Mouse (Mus musculus): ENCODE measurements around the gene Auts2. TPM values are rescaled to one million over a fixed set of nuclear protein-coding genes. Genes with fewer than 3 reads are reported as not detected.

Auts2 gene
- polyA plus RNA-seq, 1 experiment from 2014 or later: 4.9 TPM

GRCm38 (mm10) chr5:131805277-131805676, 737.9 kb downstream of the Auts2 start:
- Histone ChIP-seq H3K9ac (ENCODE audit: low read depth, low read length) (no peak overlapping the region), H3K27me3 (replicated peaks; ENCODE audit: control insufficient read depth, insufficient read depth, low read length) (no peaks in the 10 kb centered on the region), H3K27ac (ENCODE audit: low read depth, low read length) (no peak overlapping the region), H3K4me1 (replicated peaks; ENCODE audit: control insufficient read depth, insufficient read depth, low read length) (no peaks in the 10 kb centered on the region), H3K4me3 (ENCODE audit: low read depth, low read length) (no peak overlapping the region), H3K4me2 (replicated peaks; ENCODE audit: low read depth) (no peak overlapping the region), H3K36me3 (ENCODE audit: control insufficient read depth, insufficient read depth) (no peaks in the 10 kb centered on the region), H3K9me3 (ENCODE audit: control insufficient read depth) (no peaks in the 10 kb centered on the region)
- 75% methylated on average over 4 of the region's 4 CpGs for WGBS
- no peak for ATAC-seq
- TF ChIP-seq CTCF (IDR thresholded peaks at IDR 0.05; ENCODE audit: low read depth): no peak

- no peak overlapping the region for H3K4me2 ChIP-seq (replicated peaks; ENCODE audit: low read depth)
- no peaks in the 10 kb centered on the region for H3K36me3 ChIP-seq (ENCODE audit: control insufficient read depth, insufficient read depth)
- no peaks in the 10 kb centered on the region for H3K27me3 ChIP-seq (replicated peaks; ENCODE audit: control insufficient read depth, insufficient read depth, low read length)
- no peaks in the 10 kb centered on the region for H3K4me1 ChIP-seq (replicated peaks; ENCODE audit: control insufficient read depth, insufficient read depth, low read length)
- H3K27ac ChIP-seq (ENCODE audit: low read depth, low read length): no peak overlapping the region
- 80% methylated on average over 10 of the region's 10 CpGs for WGBS
- H3K9me3 ChIP-seq (ENCODE audit: control insufficient read depth): no peaks in the 10 kb centered on the region
- no peak overlapping the region for H3K4me3 ChIP-seq (ENCODE audit: low read depth, low read length)
- H3K9ac ChIP-seq (ENCODE audit: low read depth, low read length): no peak overlapping the region
- TF ChIP-seq CTCF (IDR thresholded peaks at IDR 0.05; ENCODE audit: low read depth): no peak
- ATAC-seq: no peak
Measured at GRCm38 (mm10) chr5:131803609-131804008, 739.5 kb downstream of the Auts2 start.

GRCm38 (mm10) chr5:131802340-131803036, 740.7 kb downstream of the Auts2 start:
- Histone ChIP-seq H3K36me3 (ENCODE audit: control insufficient read depth, insufficient read depth) (no peaks in the 10 kb centered on the region), H3K4me2 (replicated peaks; ENCODE audit: low read depth) (no peak overlapping the region), H3K27ac (ENCODE audit: low read depth, low read length) (no peak overlapping the region), H3K4me3 (ENCODE audit: low read depth, low read length) (no peak overlapping the region), H3K9ac (ENCODE audit: low read depth, low read length) (no peak overlapping the region), H3K4me1 (replicated peaks; ENCODE audit: control insufficient read depth, insufficient read depth, low read length) (no peaks in the 10 kb centered on the region), H3K27me3 (replicated peaks; ENCODE audit: control insufficient read depth, insufficient read depth, low read length) (no peaks in the 10 kb centered on the region), H3K9me3 (ENCODE audit: control insufficient read depth) (no peaks in the 10 kb centered on the region)
- WGBS: 73% methylated on average over 6 of the region's 6 CpGs
- ATAC-seq: no peak
- TF ChIP-seq CTCF (IDR thresholded peaks at IDR 0.05; ENCODE audit: low read depth): no peak

GRCm38 (mm10) chr5:131801924-131802323, 741.2 kb downstream of the Auts2 start:
- no peak overlapping the region for H3K4me3 ChIP-seq (ENCODE audit: low read depth, low read length)
- no peak for TF ChIP-seq CTCF (IDR thresholded peaks at IDR 0.05; ENCODE audit: low read depth)
- no peaks in the 10 kb centered on the region for H3K4me1 ChIP-seq (replicated peaks; ENCODE audit: control insufficient read depth, insufficient read depth, low read length)
- H3K27ac ChIP-seq (ENCODE audit: low read depth, low read length): no peak overlapping the region
- no peak for ATAC-seq
- H3K9me3 ChIP-seq (ENCODE audit: control insufficient read depth): no peaks in the 10 kb centered on the region
- H3K9ac ChIP-seq (ENCODE audit: low read depth, low read length): no peak overlapping the region
- 67% methylated on average over 6 of the region's 6 CpGs for WGBS
- no peaks in the 10 kb centered on the region for H3K27me3 ChIP-seq (replicated peaks; ENCODE audit: control insufficient read depth, insufficient read depth, low read length)
- no peak overlapping the region for H3K4me2 ChIP-seq (replicated peaks; ENCODE audit: low read depth)
- H3K36me3 ChIP-seq (ENCODE audit: control insufficient read depth, insufficient read depth): no peaks in the 10 kb centered on the region

- WGBS: 93% methylated on average over 5 of the region's 5 CpGs
- Histone ChIP-seq H3K4me3 (ENCODE audit: low read depth, low read length) (no peak overlapping the region), H3K36me3 (ENCODE audit: control insufficient read depth, insufficient read depth) (no peaks in the 10 kb centered on the region), H3K4me2 (replicated peaks; ENCODE audit: low read depth) (no peak overlapping the region), H3K27me3 (replicated peaks; ENCODE audit: control insufficient read depth, insufficient read depth, low read length) (no peaks in the 10 kb centered on the region), H3K9me3 (ENCODE audit: control insufficient read depth) (no peaks in the 10 kb centered on the region), H3K9ac (ENCODE audit: low read depth, low read length) (no peak overlapping the region), H3K4me1 (replicated peaks; ENCODE audit: control insufficient read depth, insufficient read depth, low read length) (no peaks in the 10 kb centered on the region), H3K27ac (ENCODE audit: low read depth, low read length) (no peak overlapping the region)
- ATAC-seq: no peak
- TF ChIP-seq CTCF (IDR thresholded peaks at IDR 0.05; ENCODE audit: low read depth): no peak
Measured at GRCm38 (mm10) chr5:131798373-131798772, 744.8 kb downstream of the Auts2 start.

- ATAC-seq: no peak
- H3K9me3 ChIP-seq (ENCODE audit: control insufficient read depth): no peaks in the 10 kb centered on the region
- no peak for TF ChIP-seq CTCF (IDR thresholded peaks at IDR 0.05; ENCODE audit: low read depth)
- H3K36me3 ChIP-seq (ENCODE audit: control insufficient read depth, insufficient read depth): no peaks in the 10 kb centered on the region
- H3K4me1 ChIP-seq (replicated peaks; ENCODE audit: control insufficient read depth, insufficient read depth, low read length): no peaks in the 10 kb centered on the region
- H3K4me2 ChIP-seq (replicated peaks; ENCODE audit: low read depth): no peak overlapping the region
- H3K27ac ChIP-seq (ENCODE audit: low read depth, low read length): no peak overlapping the region
- no peak overlapping the region for H3K9ac ChIP-seq (ENCODE audit: low read depth, low read length)
- H3K4me3 ChIP-seq (ENCODE audit: low read depth, low read length): no peak overlapping the region
- no peaks in the 10 kb centered on the region for H3K27me3 ChIP-seq (replicated peaks; ENCODE audit: control insufficient read depth, insufficient read depth, low read length)
Measured at GRCm38 (mm10) chr5:131797044-131797443, 746.1 kb downstream of the Auts2 start.
